Mouse (Mus musculus) kidney, embryonic 14.5 days (tissue): ENCODE measurements around the gene Usp45. TPM values are rescaled to one million over a fixed set of nuclear protein-coding genes. Genes with fewer than 3 reads are reported as not detected.

Experiments
- ATAC-seq: fragments of 200-750 bp; cut with Nextera tagmentation; 2 replicates; pipeline ENCODE4 v1.8.0; 2017; ENCODE audit warnings: moderate number of reproducible peaks, mild to moderate bottlenecking, moderate TSS enrichment, moderate library complexity; ENCODE audit not compliant: low FRiP score, low TSS enrichment
- H3K27ac ChIP-seq: fragments of 300-500 bp; sonication (generic); 2 replicates; pipeline ENCODE4 v1.5.1; 2014; ENCODE audit warnings: low read depth, mild to moderate bottlenecking, low read length, moderate library complexity, mixed read lengths
- H3K27me3 ChIP-seq: fragments of 300-500 bp; sonication (generic); 2 replicates; pipeline ENCODE4 v1.6.1; 2014; ENCODE audit warnings: mild to moderate bottlenecking, low read length; ENCODE audit not compliant: control insufficient read depth, insufficient read depth
- H3K36me3 ChIP-seq: fragments of 300-500 bp; sonication (generic); 2 replicates; pipeline ENCODE4 v1.6.1; 2014; ENCODE audit warnings: low read length, mixed read lengths; ENCODE audit not compliant: control insufficient read depth, insufficient read depth
- H3K4me1 ChIP-seq: fragments of 300-500 bp; sonication (generic); 2 replicates; pipeline ENCODE4 v1.6.1; 2014; ENCODE audit warnings: low read length, mixed read lengths; ENCODE audit not compliant: control insufficient read depth, insufficient read depth
- H3K4me2 ChIP-seq: fragments of 300-500 bp; sonication (generic); replicated peaks from 2 replicates; pipeline ENCODE4 v1.6.1; 2014; ENCODE audit warnings: low read depth, mild to moderate bottlenecking, low read length
- H3K4me3 ChIP-seq: fragments of 300-500 bp; sonication (generic); 2 replicates; pipeline ENCODE4 v1.5.1; 2014; ENCODE audit warnings: mild to moderate bottlenecking, low read length
- H3K9ac ChIP-seq: fragments of 300-500 bp; sonication (generic); 2 replicates; pipeline ENCODE4 v1.6.1; 2014; ENCODE audit warnings: low read depth, mild to moderate bottlenecking, low read length, moderate library complexity
- H3K9me3 ChIP-seq: fragments of 300-500 bp; sonication (generic); 2 replicates; pipeline ENCODE4 v1.6.1; 2016; ENCODE audit warnings: low read length; ENCODE audit not compliant: control insufficient read depth
- WGBS: fragments of 180-500 bp; shearing (Covaris S2); extraction: QIAGEN DNeasy Blood & Tissue Kit; methylation state at CpG from one replicate; pipeline ENCODE4 v1.1.7; 2014; 5-methylcytosine and 5-hydroxymethylcytosine counted together
- polyA plus RNA-seq: library from polyadenylated mRNA; unstranded; fragments of >200 nt; fragmentation: Nextera tagmentation; extraction: Ambion mirVana; gene quantifications from 2 replicates; pipeline ENCODE4 v1.2.1, GENCODE M21; 2014

Gene Usp45
- polyA plus RNA-seq, 1 experiment from 2014 or later, result 12.6 TPM

DNA sequence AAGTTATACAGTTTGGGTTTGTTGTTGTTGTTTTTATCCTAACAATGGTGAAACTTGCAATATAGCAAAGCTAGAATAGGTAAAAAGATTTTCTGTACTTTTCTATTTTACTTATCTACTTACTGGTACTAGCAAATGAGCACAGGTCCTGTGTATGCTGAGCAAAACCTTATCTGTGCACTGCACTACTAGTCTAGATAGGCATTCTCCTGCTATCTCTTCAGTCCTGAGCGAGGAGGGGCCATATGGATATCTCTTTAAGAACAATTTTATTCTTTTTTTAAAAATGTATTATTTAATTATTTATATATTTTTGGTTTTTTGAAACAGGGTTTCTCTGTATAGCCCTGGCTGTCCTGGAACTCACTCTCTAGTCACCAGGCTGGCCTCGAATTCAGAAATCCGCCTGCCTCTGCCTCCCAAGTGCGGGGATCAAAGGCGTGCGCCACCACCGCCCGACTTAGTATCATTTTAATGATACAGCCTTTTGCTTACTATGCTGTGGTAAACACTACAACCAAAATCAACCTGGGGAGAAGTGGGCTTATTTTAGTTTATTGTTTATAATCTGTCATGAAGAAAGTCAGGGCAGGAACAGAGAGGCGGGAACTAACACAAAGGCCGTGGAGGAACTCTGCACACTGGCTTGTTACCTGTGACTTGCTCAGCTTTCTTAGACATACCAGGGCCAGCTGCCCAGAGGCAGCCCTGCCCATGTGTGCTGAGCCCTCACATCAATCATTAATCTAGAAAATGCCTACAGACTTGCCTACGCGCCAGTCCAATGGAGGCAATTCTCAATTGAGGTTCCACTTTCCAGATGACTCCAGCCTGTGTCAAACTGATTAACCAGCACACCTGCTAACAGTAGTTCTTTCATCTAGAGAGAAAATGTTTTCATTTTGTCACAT lies 14.1 kb downstream of the Usp45 start:
- Histone ChIP-seq H3K4me2 (no peak overlapping the region), H3K4me3 (no peak overlapping the region), H3K27me3 (no peaks in the 10 kb centered on the region), H3K36me3 (peaks cover 43% of the 10 kb centered on the region), H3K9me3 (no peaks in the 10 kb centered on the region), H3K27ac (no peak overlapping the region), H3K9ac (no peak overlapping the region), H3K4me1 (0 out of 2 replicates have a peak, but pooled peaks cover 7% of the 10 kb centered on the region)
- no peak for ATAC-seq
- 94% methylated on average over 12 of the region's 12 CpGs for WGBS

DNA sequence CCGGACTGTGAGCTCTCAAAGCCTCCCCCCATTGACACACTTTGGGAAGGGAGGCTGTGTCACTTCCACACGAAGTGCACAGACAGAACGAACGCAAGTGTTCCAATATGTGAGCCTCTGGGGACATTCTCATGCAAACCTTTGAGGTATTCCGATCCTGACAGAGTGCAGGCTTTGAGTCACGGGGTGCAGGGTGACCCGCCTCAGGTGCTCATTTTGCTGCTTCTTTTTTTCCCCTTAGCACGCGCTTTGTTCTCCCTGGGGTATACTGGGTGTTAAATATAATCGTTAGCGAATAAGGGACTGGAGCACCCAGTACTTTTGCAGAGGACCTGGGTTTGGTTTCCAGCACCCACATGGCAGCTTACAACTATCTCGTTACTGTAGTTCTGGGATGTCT lies 19.3 kb downstream of the Usp45 start:
- Histone ChIP-seq H3K36me3 (peaks cover 52% of the 10 kb centered on the region), H3K4me2 (no peak overlapping the region), H3K4me3 (no peak overlapping the region), H3K4me1 (no peaks in the 10 kb centered on the region), H3K9ac (no peak overlapping the region), H3K27me3 (no peaks in the 10 kb centered on the region), H3K9me3 (no peaks in the 10 kb centered on the region), H3K27ac (no peak overlapping the region)
- WGBS, result 95% methylated on average over 12 of the region's 12 CpGs
- ATAC-seq, result no peak

DNA sequence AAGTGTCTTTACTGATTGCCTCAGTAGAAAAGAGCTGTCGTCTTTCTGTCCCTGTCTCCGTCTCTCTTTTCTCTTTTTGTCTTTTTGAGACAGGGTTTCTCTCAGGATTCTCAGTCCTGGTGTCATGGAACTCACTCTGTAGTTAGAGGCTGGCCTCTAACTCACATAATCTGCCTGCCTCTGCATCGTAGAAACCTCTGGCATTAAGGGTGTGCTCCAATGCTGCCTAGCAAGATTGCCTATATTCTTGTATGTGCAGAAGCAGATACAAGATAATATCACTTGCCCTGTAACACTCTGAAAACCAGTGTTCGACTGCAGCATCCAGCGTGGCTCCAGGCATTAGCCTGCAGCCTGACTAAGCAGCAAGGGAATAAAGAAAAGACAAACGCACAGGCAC lies 21.9 kb downstream of the Usp45 start:
- no peak overlapping the region for H3K27ac ChIP-seq
- WGBS, result 93% methylated on average over 6 of the region's 6 CpGs
- peaks cover 31% of the 10 kb centered on the region for H3K36me3 ChIP-seq

DNA sequence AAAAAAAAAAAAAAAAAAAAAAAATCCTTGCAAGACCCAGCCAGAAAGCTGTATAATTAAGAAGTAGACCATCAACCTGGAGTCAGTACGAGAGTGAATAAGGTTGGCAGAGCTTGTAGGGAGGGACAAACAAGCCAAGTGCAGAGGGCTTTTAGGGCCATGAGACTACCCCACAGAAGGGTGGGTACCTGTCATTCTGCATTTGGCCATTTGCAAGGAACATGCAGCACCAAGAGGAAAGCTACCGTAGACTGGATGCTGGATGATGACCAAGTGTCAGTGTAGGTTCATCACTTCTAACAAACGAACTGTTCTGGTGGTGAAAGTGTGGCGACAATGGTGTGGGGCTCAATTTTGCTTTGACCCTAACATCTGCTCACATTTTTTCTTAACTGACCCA lies 22.9 kb downstream of the Usp45 start:
- no peaks in the 10 kb centered on the region for H3K9me3 ChIP-seq
- no peak for ATAC-seq
- no peaks in the 10 kb centered on the region for H3K4me1 ChIP-seq
- H3K27ac ChIP-seq, result no peak overlapping the region
- H3K36me3 ChIP-seq, result peaks cover 22% of the 10 kb centered on the region
- 92% methylated on average over 4 of the region's 4 CpGs for WGBS
- H3K4me3 ChIP-seq, result no peak overlapping the region
- H3K4me2 ChIP-seq, result no peak overlapping the region
- H3K27me3 ChIP-seq, result no peaks in the 10 kb centered on the region
- H3K9ac ChIP-seq, result no peak overlapping the region

More for the DNA sequence above, 21.9 kb downstream of the Usp45 start:
- Histone ChIP-seq H3K27me3 (no peaks in the 10 kb centered on the region), H3K4me2 (no peak overlapping the region), H3K4me3 (no peak overlapping the region), H3K4me1 (no peaks in the 10 kb centered on the region), H3K9me3 (no peaks in the 10 kb centered on the region), H3K9ac (no peak overlapping the region)
- no peak for ATAC-seq

DNA sequence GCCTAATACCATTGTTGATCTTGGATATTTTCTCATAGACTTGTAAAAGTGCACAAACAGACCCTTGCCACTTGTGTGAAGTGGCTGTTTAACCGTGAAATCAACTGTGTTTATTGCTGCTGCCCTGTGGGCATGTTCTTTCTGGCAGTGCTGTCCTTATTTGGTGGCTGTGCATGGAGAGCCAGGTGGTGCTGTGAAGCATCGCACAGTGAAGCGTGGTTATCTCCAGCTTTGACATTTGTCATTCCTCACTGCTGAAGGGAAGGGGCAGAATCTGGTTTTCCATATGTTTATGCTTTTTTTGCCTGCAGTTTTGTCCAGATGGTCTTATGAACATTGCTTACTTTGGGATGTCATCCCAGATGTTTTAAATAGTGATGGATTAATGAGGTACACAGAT lies 26.7 kb downstream of the Usp45 start:
- Histone ChIP-seq H3K4me3 (no peak overlapping the region), H3K27ac (no peak overlapping the region), H3K9ac (no peak overlapping the region), H3K36me3 (peaks cover 14% of the 10 kb centered on the region), H3K27me3 (no peaks in the 10 kb centered on the region), H3K4me1 (no peaks in the 10 kb centered on the region), H3K4me2 (no peak overlapping the region), H3K9me3 (no peaks in the 10 kb centered on the region)
- 59% methylated on average over 3 of the region's 3 CpGs for WGBS
- ATAC-seq, result no peak

DNA sequence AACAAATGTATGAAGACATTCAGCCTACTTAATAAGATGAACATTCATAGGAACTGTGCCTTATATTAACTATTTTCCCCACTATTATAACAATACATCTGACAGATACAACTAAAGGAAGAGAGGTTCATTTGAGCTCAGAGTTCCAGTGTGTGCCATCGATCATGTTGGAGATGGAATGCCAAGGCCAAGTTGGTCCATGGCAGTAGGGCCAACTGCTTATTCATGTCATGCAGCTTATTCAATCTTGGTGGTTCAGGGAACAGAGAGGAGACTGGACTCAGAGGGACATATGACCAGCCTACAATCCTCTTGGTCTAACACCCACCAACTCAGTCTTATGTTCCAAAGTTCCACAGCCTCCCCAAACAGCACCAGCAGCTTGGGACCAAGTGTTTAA lies 34.1 kb downstream of the Usp45 start:
- Histone ChIP-seq H3K36me3 (peaks cover 36% of the 10 kb centered on the region), H3K4me3 (no peak overlapping the region), H3K27ac (no peak overlapping the region), H3K9me3 (no peaks in the 10 kb centered on the region), H3K27me3 (no peaks in the 10 kb centered on the region), H3K4me1 (no peaks in the 10 kb centered on the region), H3K9ac (no peak overlapping the region), H3K4me2 (no peak overlapping the region)
- ATAC-seq, result no peak
- 96% methylated on average over 1 of the region's 1 CpGs for WGBS

DNA sequence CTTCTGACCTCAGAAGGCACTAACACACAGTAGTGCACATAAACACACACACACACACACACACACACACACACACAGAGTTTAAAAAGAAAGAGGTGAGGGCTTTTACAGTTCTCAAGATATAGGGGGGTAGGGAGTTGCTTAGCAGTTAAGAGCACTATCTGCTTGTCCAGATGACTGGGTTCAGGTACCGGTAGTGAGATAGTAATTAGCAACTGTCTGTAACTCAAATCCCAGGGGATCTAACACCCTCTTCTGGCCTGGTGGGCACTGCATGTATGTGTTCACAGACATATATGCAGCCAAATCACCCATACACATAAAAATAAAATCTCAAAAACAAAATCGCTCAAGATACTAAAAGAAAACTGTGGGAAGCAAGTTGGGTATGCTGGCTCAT lies 34.7 kb downstream of the Usp45 start:
- H3K27ac ChIP-seq, result no peak overlapping the region
- H3K27me3 ChIP-seq, result no peaks in the 10 kb centered on the region
- no peak for ATAC-seq
- no peak overlapping the region for H3K9ac ChIP-seq
- no peak overlapping the region for H3K4me3 ChIP-seq
- H3K4me1 ChIP-seq, result no peaks in the 10 kb centered on the region
- H3K36me3 ChIP-seq, result peaks cover 36% of the 10 kb centered on the region
- no peaks in the 10 kb centered on the region for H3K9me3 ChIP-seq
- H3K4me2 ChIP-seq, result no peak overlapping the region
- 100% methylated on average over 2 of the region's 2 CpGs for WGBS

DNA sequence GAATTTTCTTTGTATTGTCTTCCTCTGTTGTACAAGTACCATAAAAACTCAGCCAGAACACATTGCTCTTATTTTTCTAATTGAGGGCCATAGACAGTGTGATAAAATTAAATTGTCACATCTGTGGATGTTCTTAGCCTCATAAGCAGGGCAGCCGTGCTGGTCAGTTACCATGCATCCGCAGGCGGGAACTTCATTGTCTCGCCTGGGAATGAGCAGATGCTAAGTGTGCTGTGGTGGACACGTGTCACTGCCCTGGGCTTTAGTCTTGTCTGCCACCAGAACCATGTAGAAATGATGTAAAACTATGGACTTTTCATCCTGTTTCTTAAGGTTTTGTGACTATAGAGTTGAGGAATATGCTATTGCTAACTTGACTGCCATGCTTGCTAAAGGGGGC lies 40.2 kb downstream of the Usp45 start:
- no peak for ATAC-seq
- WGBS, result 79% methylated on average over 5 of the region's 5 CpGs
- H3K36me3 ChIP-seq, result peaks cover 26% of the 10 kb centered on the region

DNA sequence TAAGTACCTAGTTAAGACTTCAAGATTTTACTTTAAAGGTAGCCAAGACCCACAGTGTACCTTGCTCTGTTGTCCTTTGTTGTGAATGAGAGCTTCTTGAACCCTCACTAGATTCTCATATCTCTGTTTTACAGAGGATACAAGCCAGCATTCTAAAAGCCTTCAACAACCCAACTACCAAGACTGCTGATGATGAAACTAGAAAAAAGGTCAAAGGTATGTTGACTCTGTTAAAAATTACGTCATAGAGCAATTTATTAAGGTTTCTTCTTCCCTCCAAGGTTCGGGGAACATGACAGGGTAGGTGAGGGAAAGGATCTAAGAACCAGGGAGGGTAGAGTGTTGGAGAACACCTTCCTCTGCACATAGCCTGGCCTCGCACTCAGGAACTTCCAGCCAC lies 43.7 kb downstream of the Usp45 start:
- WGBS, result 88% methylated on average over 3 of the region's 3 CpGs
- H3K4me2 ChIP-seq, result no peak overlapping the region
- H3K9ac ChIP-seq, result no peak overlapping the region
- no peak overlapping the region for H3K27ac ChIP-seq
- H3K4me1 ChIP-seq, result no peaks in the 10 kb centered on the region
- peaks cover 19% of the 10 kb centered on the region; the same call in 1 of the 2 replicates for H3K36me3 ChIP-seq
- H3K27me3 ChIP-seq, result no peaks in the 10 kb centered on the region
- H3K9me3 ChIP-seq, result no peaks in the 10 kb centered on the region
- no peak overlapping the region for H3K4me3 ChIP-seq
- ATAC-seq, result no peak

More for the DNA sequence above, 40.2 kb downstream of the Usp45 start:
- Histone ChIP-seq H3K4me3 (no peak overlapping the region), H3K27me3 (no peaks in the 10 kb centered on the region), H3K4me2 (no peak overlapping the region), H3K9me3 (no peaks in the 10 kb centered on the region), H3K9ac (no peak overlapping the region), H3K4me1 (no peaks in the 10 kb centered on the region), H3K27ac (no peak overlapping the region)
